Mouse (Mus musculus): ENCODE data around the gene Gm14459. TPM values are rescaled to one million over a fixed set of nuclear protein-coding genes. Genes with fewer than 3 reads are reported as not detected.

Gene Gm14459
- not detected in 4 replicates for total RNA-seq (2023; ENCODE audit: inconsistent age)

GRCm38 (mm10) chrX:8524854-8525253 lies at the start of gene Gm14459:
Gene Gm14459 (minus strand): TSS chrX:8524954.

GRCm38 (mm10) chrX:8548155-8548554 lies 23.4 kb upstream of the Gm14459 start, which contains the start of gene Ssxb6:
Gene Ssxb6 (minus strand): TSS chrX:8548255.

Other genes starting within 250 kb of the Gm14459 start
- not detected in 4 replicates for gene Ssxb10, start 197.5 kb downstream of the Gm14459 start, total RNA-seq (2023; ENCODE audit: inconsistent age)
- not detected in 4 replicates for gene Ssxb9, start 158.0 kb downstream of the Gm14459 start, total RNA-seq (2023; ENCODE audit: inconsistent age)
- not detected in 4 replicates for gene Ssxb1, start 111.6 kb downstream of the Gm14459 start, total RNA-seq (2023; ENCODE audit: inconsistent age)
- gene Ssxb2, start 63.2 kb downstream of the Gm14459 start, total RNA-seq (2023; ENCODE audit: inconsistent age) = not detected in 4 replicates
- gene Ssxb6, start 23.3 kb upstream of the Gm14459 start, total RNA-seq (2023; ENCODE audit: inconsistent age) = not detected in 4 replicates
- gene Ssxb3, start 66.9 kb upstream of the Gm14459 start, total RNA-seq (2023; ENCODE audit: inconsistent age) = not detected in 4 replicates
- gene Ssxb8, start 165.9 kb upstream of the Gm14459 start, total RNA-seq (2023; ENCODE audit: inconsistent age) = not detected in 4 replicates
- gene Ssx9, start 223.5 kb upstream of the Gm14459 start, total RNA-seq (2023; ENCODE audit: inconsistent age) = not detected in 4 replicates